Mouse (Mus musculus): ENCODE results near the gene B3gnt7.
A peak's percentile ranks its signal among the peaks of the same experiment; 100 is the strongest.

The B3gnt7 gene

DNA sequence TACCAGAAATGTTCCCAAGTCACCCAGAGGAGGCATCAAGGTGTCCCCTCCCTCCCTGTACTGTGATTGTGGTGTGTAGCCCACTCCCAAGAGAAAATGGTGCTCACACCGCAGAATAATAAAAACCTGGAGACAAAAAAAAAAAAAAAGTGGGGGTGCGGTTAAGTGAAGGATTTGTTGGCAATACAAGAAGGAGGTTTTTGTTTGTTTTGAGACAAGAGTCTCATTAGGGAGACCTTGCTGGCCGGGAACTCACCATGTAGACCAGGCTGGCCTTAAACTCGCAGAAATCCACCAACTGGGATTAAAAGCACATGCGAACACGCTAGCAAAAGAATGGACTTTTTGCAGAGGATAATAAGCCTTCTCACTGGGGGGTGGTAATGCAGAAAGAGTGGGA, at the start of gene B3gnt7:
TSS of gene B3gnt7 (plus strand) at position 301 of the 400 bp plus-strand sequence.
- no peak for DNase-seq (ENCODE audit: low read depth, low spot score)

DNA sequence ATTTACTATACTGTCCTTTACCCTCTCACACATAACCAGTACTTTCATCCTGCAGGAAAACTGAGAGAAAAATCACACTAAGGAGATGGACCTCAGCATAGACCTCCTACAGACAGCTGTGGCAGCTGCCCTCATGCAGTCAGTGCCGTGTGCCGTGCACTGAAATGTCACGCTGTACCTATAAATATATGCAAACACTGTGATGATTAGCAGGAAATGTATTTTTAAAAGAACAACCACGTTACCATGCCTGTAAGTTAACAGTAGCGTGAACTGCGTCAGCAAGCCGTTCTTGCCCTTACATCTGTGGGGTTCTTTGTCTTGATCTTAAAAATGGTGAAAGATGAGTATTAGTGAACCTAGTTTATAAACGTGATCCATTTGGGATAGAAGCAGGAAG, 49.2 kb upstream of the B3gnt7 start:
- no peak for DNase-seq (ENCODE audit: low read depth, low spot score)

DNA sequence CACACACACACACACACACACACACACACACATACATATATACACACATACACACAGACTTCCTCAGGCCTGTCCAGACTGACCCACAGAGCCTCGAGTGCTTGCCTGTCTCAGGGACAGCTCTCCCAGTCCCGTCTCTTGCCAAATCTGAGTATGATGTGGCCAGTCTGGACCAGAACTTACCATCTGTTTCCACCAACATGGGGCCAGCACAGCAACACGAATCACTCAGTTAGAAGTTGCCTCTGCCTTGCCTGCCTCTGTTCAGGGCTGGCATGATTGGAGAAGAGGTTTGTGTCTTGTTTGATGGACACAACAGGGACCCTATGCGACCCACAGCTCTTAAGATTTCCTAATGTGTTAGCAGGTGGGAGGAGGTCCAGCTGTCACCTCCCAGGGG, 46.3 kb upstream of the B3gnt7 start:
- no peak for DNase-seq (ENCODE audit: low read depth, low spot score)

DNA sequence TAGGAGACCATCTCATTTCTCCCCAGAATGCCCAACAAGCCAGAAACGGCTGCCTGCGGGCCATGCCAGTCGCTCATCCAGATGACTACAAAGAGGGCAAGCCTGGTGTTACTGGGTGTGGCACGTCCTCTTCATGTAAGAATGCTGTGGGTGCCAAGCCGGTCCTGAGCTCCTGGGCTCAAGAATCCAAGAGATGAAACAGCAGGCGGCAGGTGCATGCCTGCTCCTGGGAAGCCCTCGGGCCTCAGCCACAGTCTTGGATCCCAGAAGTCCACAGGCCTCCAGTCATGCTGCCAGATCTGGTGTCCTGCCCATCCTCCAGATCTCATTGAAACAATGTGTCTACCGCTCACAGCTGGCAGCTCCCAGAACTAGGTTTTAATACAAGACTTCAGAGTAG, 45.4 kb upstream of the B3gnt7 start:
- DNase-seq (ENCODE audit: low read depth, low spot score), result no peak

DNA sequence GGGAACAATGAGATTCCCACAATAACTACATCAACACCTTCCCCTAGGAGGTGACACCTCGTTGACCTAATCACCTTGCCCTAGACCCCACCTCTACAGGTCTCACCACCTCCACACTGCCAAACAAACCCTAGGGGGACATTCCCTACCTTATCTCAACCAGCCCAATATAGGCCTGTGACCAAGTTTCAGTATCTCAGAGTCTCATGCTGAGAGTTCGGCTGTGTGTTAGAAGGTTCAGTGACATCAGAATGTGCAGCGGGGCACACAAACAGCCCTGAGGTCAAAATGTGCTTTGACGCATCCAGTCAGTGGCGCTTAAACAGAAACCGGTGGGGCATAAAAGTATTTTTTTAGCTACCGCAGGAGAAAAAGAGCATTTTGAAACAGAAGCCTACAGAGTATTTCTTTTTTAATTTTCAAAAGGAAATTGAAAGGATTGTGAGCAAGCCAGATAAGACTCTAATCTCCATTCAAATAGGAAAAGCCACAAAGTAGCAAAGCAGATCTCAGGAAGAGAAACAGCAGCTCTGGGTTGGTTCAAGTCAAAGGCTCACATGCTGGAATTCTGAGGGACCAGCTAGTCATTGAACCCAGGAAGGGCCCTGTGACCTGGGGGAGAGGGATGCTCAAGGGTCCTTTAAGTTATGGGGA, 44.3 kb upstream of the B3gnt7 start:
- no peak for DNase-seq (ENCODE audit: low read depth, low spot score)

DNA sequence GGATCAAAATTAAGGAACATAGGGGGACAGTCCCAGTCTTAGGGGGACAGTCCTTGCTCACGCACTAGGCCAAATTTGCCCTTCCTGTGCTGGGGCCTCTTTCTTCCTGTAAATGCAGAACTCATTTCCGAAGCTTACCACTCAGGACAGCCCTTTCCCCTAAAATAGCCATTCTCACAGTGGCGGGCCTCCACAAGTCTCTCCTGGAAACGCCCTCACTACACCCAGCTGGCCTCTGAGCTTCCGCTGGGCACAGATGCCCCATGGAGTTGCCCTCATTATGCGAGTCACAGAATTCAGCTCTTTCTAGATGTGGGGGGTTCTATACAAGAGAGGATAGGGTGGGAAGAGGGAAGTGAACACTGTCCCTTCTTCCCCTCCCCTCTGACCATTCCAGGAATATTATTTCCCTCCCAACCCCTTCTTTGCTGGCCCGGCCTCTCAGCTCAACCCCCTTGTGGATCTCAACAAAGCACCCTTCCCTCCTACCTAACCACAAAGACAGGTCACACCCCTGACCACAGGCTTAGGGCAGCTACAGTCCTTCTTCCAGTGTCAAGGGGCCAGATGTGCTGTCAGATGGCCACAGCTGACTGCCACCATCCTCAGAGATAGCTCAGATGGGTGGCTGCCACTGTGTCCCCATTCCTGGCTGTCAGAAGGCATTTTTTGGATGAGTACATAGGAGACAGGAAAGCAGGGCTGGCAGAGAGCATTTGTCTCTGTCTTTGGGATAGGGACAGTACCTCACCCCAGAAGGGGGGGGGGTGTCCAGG, 38.9 kb upstream of the B3gnt7 start:
- no peak for DNase-seq (ENCODE audit: low read depth, low spot score)

DNA sequence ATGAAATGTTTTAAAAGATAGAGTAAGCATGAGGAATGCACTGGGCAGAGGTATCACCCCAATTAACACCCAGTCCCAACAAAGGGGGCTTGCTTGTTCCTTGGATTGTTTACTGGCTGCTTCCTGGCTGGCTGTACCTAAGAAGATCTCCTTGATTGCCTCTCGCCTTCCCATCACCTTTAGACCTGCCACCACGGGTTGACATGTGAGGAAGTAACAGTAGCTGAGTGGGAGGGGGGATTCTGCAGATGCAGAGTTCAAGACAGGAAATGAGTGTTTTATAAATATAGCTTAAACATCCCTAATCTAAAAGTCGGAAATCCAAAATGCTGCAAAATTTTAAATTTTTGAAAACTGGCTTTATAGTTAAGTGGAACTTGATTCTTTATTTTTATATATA, 37.6 kb upstream of the B3gnt7 start:
- DNase-seq (ENCODE audit: low read depth, low spot score), result peak; percentile 31

DNA sequence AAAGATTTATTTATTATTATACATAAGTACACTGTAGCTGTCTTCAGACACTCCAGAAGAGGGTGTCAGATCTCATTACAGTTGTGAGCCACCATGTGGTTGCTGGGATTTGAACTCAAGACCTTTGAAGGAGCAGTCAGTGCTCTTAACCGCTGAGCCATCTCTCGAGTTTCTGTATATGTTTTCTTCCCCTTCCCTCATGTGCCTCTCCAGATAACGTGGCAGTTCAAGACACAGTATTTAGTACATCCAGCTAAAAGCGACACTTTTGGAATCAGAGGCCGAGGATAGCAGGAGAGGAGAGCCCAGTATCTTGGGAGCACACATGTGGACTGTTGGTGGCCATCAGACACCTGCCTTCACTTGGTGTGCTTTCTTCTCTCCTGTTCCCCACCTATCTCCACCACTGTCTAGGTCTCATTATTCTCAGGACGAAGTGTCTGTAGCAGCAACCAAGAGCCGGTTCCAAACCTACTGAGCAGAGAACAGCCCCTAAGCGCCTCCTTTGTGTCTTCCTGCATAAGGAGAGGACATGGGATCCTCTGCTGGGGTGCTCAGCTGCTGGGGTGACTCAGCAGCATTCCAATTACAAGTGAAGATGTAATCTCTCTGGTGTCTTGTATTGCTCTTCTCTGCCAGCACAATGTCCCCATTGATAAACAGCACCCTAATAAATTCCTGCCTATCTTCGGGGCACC, 34.0 kb upstream of the B3gnt7 start:
- DNase-seq (ENCODE audit: low read depth, low spot score), result no peak

DNA sequence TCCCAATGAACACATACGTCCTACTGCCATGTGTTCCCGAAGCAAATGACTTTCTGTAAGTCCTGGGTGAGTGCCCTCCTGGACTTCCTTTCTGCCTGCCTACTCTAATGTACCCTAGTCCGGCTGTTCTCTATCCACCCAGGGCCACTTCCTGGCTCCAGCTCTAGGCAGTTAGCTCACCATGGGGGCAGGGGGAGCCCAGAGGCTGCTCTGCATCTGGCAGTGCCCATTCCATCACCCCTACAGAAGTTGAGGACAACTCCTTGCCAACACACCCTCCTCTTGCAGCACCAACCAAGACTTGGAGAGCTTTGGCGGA, 33.5 kb upstream of the B3gnt7 start:
- no peak for DNase-seq (ENCODE audit: low read depth, low spot score)

DNA sequence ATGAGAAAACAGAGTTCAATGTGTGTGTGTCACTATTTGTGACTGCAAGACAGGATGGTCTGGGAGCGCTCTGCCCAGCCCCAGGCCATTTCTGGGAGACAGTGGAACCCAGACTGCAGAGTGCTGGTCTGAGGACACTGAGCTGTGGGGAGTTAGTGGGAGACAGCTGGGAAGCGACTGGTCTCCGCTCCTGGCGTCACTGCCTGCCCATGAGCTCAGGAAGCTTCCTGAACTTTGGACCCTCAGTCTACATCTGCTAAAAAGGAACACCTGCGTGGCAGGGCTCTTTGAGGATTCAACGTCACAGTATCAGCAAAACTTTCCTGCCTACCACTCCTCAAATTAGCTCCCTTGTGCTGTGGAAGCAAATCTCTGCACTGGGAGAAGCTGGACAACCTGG, 30.9 kb upstream of the B3gnt7 start:
- no peak for DNase-seq (ENCODE audit: low read depth, low spot score)

DNA sequence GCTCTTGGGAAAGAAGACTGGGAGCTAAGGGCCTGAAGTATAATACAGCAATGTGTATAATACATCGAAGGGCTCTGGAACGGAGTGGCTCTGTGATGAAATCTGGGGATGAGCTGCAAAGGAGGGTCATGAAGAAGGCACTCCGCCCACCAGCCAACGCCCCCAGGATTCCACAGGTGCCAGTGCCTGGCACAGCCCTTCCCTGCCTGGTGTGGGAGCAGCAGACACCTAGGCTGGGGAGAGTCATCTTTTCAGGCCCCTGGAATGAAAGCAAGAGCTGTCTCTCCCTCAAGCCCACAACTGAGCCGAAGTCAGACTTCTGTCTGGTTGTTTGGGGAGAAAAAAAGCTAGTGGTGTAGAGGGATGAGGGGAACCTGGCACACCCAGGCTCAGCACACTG, 25.6 kb upstream of the B3gnt7 start:
- no peak for DNase-seq (ENCODE audit: low read depth, low spot score)

DNA sequence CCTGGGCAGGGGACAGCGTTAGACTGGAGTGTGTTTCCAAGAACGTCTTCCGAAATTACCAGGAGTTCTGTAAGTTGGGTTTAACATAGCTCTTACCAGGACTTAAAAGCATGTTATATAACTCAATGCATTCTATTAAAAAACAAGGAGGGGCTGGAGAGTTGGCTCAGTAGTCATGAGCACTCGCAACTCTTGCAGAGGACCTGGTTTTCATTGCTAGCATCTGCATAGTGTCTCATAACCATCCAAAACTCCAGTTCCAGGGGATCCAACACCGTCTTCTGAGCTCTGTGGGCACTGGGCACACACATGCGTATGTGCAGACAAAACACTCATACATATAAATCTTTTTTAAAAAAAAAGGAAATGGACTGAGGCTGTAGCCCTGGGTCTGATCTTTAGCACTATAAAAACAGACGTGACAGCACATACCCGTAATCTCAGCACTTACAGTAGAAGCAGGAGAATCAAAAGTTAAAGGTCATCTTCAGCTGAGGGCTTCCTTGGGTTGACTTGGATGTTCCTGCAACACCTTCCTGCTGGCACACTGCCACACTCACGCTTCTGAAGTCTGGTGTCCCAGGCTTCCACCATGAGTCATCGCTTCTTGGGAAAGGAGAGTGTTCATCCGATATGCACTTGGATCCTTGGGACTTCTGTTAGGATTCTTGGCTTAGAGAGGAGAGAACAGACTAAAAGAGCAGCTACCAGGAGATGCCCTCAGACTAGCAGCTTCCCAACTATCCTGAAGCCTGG, 20.7 kb upstream of the B3gnt7 start:
- DNase-seq (ENCODE audit: low read depth, low spot score), result no peak

DNA sequence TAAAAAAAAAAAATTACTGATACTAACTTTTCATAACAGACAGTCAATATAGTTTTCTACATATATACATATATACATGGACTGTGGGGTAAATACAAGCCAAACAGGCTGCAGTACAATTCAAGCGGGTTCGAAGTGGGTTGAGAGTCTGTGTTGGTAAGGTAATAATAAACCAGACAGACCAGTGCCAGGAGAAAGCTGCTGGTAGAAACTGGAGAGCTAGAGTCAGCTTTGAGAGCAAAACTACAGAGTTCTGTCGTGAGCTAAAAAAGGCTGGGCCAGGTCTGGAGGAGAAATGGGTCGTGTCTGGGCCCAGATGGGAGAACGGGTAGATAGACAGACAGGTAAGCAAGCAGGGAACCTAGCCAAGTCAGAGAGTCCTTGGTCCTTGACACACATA, 18.5 kb upstream of the B3gnt7 start:
- DNase-seq (ENCODE audit: low read depth, low spot score), result no peak

DNA sequence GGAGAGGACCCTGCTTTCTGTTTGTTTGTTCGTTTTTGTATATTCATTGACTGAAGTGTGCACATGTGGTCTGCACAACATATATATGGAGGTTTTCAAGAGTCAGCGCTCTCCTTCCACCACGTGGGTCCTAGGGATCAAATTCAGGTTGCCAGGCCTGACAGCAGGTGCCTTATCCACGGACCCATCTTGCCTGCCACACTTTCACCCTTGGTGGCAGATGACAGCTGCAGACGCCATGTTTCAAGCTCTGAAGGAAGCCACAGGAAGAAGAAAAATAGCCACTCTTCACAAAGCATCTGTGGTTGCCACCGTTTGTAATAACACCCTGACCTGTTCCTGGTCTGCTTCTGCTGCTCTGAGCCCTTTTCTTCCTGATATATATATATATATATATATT, 17.3 kb upstream of the B3gnt7 start:
- no peak for DNase-seq (ENCODE audit: low read depth, low spot score)

DNA sequence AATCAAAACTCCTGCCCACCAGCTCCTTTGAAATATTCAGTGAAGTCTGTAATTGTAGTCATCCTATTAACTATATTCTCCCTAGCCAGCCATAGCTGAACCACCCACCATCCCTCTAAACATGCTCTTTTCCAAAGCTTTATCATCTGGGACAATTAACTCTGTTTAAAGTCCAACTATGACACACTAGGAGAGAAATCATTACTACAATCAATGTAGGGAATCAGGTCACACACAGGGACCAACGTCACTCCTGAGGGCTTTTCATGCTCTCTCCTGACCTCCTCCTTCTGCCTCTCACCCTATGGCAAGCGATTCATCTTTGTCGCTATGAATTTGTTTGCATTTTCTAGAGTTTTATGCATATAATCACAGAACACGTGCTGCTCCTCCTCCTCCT, 15.2 kb upstream of the B3gnt7 start:
- DNase-seq (ENCODE audit: low read depth, low spot score), result no peak

DNA sequence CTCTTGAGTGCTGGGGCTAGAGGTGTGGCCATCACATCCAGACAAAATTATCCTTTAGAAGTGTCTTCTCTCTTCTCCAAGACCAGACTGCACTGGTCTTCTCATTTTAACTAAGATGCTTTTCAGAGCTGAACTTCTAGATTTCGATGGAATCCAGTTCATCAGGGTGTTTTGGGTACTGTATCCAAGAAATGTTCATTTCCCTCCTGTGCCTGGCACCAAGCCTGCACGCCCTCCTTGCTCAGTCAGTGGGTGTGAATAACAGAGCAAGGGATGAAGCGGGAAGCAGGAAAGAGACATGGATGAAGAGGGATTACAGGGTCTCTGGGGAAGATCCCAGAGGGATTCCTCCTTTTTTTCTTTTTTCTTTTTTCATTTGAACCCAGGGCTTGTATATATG, 12.2 kb upstream of the B3gnt7 start:
- DNase-seq (ENCODE audit: low read depth, low spot score), result no peak

DNA sequence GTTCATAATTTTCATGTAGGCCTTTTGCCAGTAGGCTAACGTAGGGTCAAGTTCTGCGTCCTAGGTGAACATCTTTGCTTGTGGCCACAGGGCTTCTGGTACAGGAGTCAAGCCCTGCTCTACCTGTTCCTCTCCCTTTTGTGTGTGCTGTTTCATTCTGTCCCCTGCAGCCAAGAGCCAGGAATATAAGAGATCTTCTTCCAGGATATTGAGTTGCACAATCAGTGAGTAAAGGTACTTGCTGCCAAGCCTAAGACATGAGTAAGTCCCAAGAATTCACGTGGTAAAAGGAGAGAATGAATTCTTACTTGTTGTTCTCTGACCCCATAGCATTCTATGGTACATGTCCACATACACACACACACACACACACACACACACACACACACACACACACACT, 9.5 kb upstream of the B3gnt7 start:
- no peak for DNase-seq (ENCODE audit: low read depth, low spot score)

DNA sequence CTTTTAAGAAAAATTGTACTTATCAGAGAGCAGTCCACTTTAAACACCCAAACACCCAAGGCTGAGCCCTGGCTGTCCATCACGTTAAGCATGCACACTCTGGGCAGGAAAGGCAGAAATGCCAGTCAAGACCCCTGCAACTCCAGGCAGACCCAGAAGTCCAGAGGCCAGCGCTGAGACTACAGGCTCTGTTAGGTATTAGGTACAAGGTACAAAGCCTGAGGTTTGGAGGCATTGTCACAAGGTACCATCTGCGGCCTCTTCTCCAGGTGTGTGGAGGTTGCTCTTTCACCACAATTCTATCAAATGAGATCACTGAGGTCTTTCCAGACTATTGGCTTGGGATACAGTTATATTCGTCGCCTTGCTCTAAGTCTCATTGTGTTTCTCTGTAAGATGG, 8.8 kb upstream of the B3gnt7 start:
- DNase-seq (ENCODE audit: low read depth, low spot score), result no peak

DNA sequence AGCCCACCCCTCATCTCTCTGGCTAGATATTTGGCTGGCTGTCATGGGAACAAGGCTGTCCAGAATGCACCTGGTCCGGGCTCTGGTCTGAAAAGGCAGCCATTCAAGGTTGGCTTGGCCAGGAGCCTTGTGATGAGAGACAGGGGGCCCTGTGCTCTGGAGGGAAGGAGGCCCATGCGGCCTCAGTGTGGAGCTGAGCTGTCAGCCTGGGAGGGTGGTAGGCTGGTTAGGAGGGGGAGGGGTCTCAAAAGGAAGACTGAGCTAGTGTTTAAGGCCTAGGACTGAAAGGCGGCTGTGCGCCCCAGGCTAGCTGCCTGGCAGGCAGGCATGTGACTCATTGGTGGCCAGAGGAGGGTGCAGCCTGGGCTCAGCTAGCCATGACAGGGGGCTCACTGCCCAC, 8.2 kb upstream of the B3gnt7 start:
- DNase-seq (ENCODE audit: low read depth, low spot score), result no peak

DNA sequence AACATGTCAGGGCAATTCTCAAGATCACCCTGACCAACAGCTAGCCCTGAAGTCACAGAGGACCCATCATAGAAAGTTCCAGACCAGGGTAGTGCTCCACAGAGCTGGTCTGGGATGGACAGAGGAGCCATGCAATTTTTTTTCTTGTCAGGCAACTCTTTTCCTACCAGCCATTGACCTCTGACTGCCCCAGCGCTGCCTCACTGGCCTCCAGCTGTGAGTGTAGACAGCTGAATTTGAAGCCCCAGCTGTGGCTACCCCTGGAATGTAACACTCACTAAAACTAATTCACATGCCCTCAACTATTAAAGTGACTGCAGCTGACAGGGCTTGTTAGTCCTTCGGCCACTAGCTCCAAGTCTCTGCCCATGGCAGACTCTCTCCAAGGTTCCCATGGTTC, 2.5 kb upstream of the B3gnt7 start:
- DNase-seq (ENCODE audit: low read depth, low spot score), result no peak

DNA sequence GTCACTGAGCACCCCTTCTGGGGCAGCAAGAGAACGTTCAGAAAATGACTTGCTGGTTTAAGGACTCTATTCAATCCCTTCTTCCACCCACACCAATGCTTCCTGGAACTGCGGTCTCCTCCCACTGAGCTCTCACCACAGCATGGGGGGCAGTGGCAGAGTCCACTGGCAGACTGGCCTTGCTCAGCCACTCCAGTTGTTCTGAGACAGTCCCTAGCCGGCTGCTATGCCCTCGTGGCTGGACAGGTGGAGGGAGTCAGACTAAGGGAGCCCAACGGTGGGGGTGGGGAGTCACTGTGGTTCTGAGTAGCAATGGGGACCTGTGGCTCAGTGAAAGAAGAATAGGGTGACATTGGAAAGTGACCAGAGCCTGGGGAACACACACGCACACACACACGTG, 1.9 kb upstream of the B3gnt7 start:
- no peak for DNase-seq (ENCODE audit: low read depth, low spot score)

All from CD4-positive helper T cell, adult 2 months (primary cell).